Mouse (Mus musculus): ENCODE results near the gene Prmt9. TPM values are rescaled to one million over a fixed set of nuclear protein-coding genes. Genes with fewer than 3 reads are reported as not detected.

Gene Prmt9
- polyA plus RNA-seq, 1 experiment = 0.05 TPM

DNA sequence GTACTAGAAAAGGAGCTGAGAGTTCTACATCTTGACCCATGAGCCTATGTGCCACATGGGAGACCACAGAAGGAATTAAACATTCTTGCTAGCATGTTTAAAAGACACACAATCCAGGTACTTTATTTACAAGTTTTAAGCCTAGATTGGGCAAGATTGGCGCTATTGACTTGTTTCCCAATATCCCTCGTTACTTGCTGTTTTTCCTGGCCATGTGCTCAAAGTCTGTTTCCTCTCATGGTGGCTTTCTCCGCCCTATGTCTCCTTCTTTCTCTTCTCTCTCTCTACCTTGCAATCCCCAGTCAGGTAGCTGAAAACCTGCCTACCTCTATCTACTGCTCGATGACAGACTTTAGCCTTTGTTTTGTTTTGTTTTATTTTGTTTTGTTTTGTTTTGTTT lies 3.6 kb upstream of the Prmt9 start:
- no peaks in the 10 kb centered on the region for H3K27me3 ChIP-seq (ENCODE audit: control insufficient read depth)
- TF ChIP-seq GATA1 (IDR thresholded peaks at IDR 0.05; ENCODE audit: low read length) = no peak
- no peak for TF ChIP-seq TAL1 (IDR thresholded peaks at IDR 0.05; ENCODE audit: low read length)

DNA sequence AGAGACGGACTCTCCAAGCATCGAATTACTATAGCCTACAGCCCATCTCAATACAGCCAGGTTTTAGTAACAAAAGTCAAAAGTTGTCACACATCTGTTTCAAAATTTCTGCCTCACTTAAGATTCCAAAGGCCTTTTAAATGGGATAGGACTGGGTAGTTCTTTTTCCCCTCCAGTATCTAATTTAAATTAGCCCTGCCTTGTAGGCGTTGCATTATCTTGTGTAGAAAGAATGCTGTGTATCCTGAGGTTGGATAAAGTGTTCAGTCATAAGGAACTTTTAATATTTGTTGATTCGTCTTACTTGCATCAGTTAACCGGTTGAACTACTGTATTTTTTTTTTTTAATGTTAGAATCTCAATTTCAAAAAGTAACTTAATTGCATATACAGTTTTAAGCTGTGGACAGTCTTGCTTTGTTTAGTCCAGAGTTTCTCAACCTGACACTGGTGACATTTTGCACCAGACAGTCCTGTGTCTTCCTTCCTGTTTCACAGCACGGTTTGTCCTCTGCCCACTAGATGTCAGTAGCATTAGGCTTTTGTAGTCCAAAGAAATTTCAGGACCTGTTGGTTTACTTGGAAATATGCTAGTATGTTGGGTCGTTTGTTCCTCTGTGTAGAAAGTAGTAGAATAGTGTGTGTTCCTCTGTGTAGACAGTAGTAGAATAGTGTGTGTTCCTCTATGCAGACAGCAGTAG lies 834 bp downstream of the Prmt9 start:
- Histone ChIP-seq H3K4me3 (replicated peaks) (peak overlapping the region; percentile 72), H3K4me1 (ENCODE audit: control insufficient read depth) (peaks cover 24% of the 10 kb centered on the region), H3K36me3 (ENCODE audit: control insufficient read depth) (peaks cover 40% of the 10 kb centered on the region), H3K27me3 (ENCODE audit: control insufficient read depth) (no peaks in the 10 kb centered on the region), H3K9me3 (ENCODE audit: control insufficient read depth, low read length) (no peaks in the 10 kb centered on the region)
- no peak for TF ChIP-seq TAL1 (IDR thresholded peaks at IDR 0.05; ENCODE audit: low read length)
- no peak for TF ChIP-seq GATA1 (IDR thresholded peaks at IDR 0.05; ENCODE audit: low read length)

More for the DNA sequence above, 3.6 kb upstream of the Prmt9 start:
- H3K36me3 ChIP-seq (ENCODE audit: control insufficient read depth) = no peaks in the 10 kb centered on the region
- no peak overlapping the region for H3K4me3 ChIP-seq (replicated peaks)
- peaks cover 32% of the 10 kb centered on the region for H3K4me1 ChIP-seq (ENCODE audit: control insufficient read depth)
- H3K9me3 ChIP-seq (ENCODE audit: control insufficient read depth, low read length) = no peaks in the 10 kb centered on the region

DNA sequence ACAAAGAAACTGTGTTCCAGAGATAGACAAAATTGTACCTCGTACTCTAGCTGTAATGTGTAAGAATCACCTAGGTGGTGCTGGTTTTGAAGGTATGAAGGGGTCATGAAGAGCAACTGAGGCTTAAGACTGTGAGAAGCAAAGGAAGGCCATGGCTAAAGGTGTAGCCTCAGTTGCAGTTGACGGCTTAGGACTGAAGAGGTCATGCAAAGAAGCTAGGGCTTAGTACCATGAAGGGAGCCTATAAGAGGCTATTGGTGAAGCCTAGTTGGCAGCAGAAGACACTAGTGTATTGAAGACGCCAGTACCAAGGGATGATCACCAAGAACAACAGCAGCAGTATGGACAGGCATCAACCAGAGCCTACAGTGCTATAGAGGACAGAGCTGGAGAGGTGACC lies 3.3 kb downstream of the Prmt9 start:
- H3K9me3 ChIP-seq (ENCODE audit: control insufficient read depth, low read length) = no peaks in the 10 kb centered on the region
- TF ChIP-seq GATA1 (IDR thresholded peaks at IDR 0.05; ENCODE audit: low read length) (no peak), TAL1 (IDR thresholded peaks at IDR 0.05; ENCODE audit: low read length) (no peak)
- peaks cover 19% of the 10 kb centered on the region for H3K4me1 ChIP-seq (ENCODE audit: control insufficient read depth)
- H3K4me3 ChIP-seq (replicated peaks) = no peak overlapping the region
- peaks cover 63% of the 10 kb centered on the region for H3K36me3 ChIP-seq (ENCODE audit: control insufficient read depth)
- H3K27me3 ChIP-seq (ENCODE audit: control insufficient read depth) = no peaks in the 10 kb centered on the region

DNA sequence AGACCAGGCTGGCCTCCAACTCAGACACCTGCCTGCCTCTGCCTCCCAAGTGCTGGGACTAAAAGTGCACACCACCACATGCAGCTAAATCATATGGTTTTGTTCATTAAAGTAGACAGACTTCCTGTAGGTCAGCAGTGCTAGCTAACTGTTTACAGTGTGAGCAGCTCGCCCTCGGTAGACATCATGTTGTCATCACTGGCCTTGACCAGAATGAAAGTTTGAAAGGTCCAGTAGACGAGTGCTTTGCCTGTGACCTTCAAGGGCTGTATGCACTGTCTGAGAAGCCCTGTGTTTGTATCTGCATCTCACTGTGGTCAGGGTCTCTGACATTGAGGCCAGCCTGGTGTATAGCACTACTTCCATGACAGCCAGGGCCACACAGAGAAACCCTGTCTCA lies 12.2 kb downstream of the Prmt9 start:
- Histone ChIP-seq H3K27me3 (ENCODE audit: control insufficient read depth) (no peaks in the 10 kb centered on the region), H3K36me3 (ENCODE audit: control insufficient read depth) (peaks cover 68% of the 10 kb centered on the region), H3K4me3 (replicated peaks) (no peak overlapping the region), H3K4me1 (ENCODE audit: control insufficient read depth) (no peaks in the 10 kb centered on the region), H3K9me3 (ENCODE audit: control insufficient read depth, low read length) (no peaks in the 10 kb centered on the region)
- no peak for TF ChIP-seq TAL1 (IDR thresholded peaks at IDR 0.05; ENCODE audit: low read length)
- no peak for TF ChIP-seq GATA1 (IDR thresholded peaks at IDR 0.05; ENCODE audit: low read length)

DNA sequence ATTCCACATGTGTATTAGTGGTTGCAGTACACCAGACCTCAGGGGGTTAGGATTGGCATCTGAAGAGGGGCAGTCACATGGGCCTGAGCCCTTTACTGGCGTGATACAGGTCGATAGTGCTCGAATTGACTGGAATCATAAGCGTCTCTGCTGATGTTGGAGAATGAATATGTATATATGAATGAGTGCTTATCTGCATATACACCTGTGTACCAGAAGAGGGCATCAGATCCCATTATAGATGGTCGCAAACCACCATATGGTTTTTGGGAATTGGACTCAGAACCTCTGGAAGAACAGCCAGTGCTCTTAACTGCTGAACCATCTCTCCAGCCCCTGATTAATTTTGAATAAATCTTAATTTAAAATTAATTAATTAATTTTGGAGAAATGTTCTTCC lies 25.0 kb downstream of the Prmt9 start:
- TF ChIP-seq TAL1 (IDR thresholded peaks at IDR 0.05; ENCODE audit: low read length) (no peak), GATA1 (IDR thresholded peaks at IDR 0.05; ENCODE audit: low read length) (no peak)
- Histone ChIP-seq H3K4me3 (replicated peaks) (no peak overlapping the region), H3K36me3 (ENCODE audit: control insufficient read depth) (peaks cover 49% of the 10 kb centered on the region), H3K9me3 (ENCODE audit: control insufficient read depth, low read length) (no peaks in the 10 kb centered on the region), H3K27me3 (ENCODE audit: control insufficient read depth) (no peaks in the 10 kb centered on the region), H3K4me1 (ENCODE audit: control insufficient read depth) (no peaks in the 10 kb centered on the region)

DNA sequence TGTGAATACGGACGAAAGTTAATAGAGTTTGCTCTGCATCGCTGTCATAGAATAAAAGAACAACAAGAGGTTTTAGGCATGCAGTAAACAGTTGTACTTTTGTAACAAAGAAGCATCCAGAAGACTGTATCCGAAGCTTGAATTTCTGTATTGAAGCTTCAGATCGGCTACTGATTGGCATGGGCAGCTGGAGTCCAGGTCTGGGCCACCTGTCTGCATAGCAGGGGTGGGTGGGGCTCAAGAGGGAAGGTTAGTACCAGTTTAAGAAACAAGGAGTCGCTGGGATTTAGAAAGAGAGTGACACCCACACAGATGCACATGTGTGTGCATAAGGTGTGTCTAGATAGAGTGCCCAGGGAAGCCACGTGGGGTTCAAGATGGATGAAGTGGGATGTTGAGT lies 28.5 kb downstream of the Prmt9 start:
- Histone ChIP-seq H3K4me3 (replicated peaks) (no peak overlapping the region), H3K27me3 (ENCODE audit: control insufficient read depth) (no peaks in the 10 kb centered on the region), H3K4me1 (ENCODE audit: control insufficient read depth) (no peaks in the 10 kb centered on the region), H3K36me3 (ENCODE audit: control insufficient read depth) (peaks cover 52% of the 10 kb centered on the region), H3K9me3 (ENCODE audit: control insufficient read depth, low read length) (no peaks in the 10 kb centered on the region)
- TF ChIP-seq TAL1 (IDR thresholded peaks at IDR 0.05; ENCODE audit: low read length) (no peak), GATA1 (IDR thresholded peaks at IDR 0.05; ENCODE audit: low read length) (no peak)

DNA sequence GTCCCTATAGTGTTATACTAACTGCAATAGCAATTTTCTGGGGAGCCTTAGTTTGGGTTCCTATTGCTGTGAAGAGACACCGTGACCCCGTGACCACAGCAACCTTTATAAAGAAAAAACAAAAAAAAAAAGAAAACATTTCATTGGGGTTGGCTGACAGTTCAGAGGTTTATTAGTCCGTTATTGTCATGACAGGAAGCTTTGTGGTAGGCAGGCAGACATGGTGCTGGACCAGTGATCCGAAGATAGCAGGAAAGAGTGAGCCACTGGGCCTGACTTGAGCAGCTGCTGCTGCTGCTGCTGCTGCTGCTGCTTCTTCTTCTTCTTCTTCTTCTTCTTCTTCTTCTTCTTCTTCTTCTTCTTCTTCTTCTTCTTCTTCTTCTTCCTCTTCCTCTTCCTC lies 35.0 kb downstream of the Prmt9 start:
- H3K4me1 ChIP-seq (ENCODE audit: control insufficient read depth) = no peaks in the 10 kb centered on the region
- H3K4me3 ChIP-seq (replicated peaks) = no peak overlapping the region
- peaks cover 20% of the 10 kb centered on the region for H3K36me3 ChIP-seq (ENCODE audit: control insufficient read depth)
- no peak for TF ChIP-seq TAL1 (IDR thresholded peaks at IDR 0.05; ENCODE audit: low read length)
- TF ChIP-seq GATA1 (IDR thresholded peaks at IDR 0.05; ENCODE audit: low read length) = no peak
- no peaks in the 10 kb centered on the region for H3K27me3 ChIP-seq (ENCODE audit: control insufficient read depth)
- H3K9me3 ChIP-seq (ENCODE audit: control insufficient read depth, low read length) = no peaks in the 10 kb centered on the region

- Histone ChIP-seq H3K9me3 (ENCODE audit: control insufficient read depth, low read length) (peaks cover 3% of the 10 kb centered on the region; the same call in 1 of the 2 replicates), H3K36me3 (ENCODE audit: control insufficient read depth) (no peaks in the 10 kb centered on the region; the same call in 1 of the 2 replicates), H3K4me1 (ENCODE audit: control insufficient read depth) (peaks cover 12% of the 10 kb centered on the region), H3K4me3 (replicated peaks) (peak overlapping the region; percentile 74), H3K27me3 (ENCODE audit: control insufficient read depth) (peaks cover 20% of the 10 kb centered on the region)
- TF ChIP-seq GATA1 (IDR thresholded peaks at IDR 0.05; ENCODE audit: low read length) = no peak
Measured at GRCm38 (mm10) chr8:77609621-77610020, 60.4 kb downstream of the Prmt9 start.

DNA sequence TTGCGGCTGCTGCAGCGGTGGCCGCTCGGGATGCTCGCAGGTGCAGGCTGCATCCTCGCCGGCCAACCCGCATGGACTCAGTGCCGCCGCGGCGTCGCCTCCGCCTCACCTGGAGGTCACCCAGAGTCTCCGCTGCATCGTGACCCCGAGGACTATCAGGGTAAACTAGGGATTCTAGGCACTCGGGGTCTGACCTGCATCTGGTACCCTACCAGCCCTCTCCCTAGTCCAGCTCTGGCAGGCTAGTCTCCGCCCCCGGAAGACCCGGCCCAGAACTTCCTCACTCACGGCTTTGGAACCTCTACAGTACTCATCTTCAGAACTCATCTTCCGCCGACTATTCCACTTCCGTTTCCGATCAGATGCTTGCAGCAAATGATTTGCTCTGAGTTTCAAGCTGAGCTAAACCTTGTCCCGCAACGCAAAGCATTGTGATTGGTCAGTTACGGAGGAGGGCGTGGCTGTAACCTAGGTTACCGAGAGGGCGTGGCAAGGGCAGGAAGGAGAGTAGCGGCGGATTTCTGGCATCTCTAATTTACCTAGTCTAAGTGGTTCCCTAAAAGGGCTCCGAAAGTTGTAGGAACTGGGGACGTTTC lies 61.3 kb downstream of the Prmt9 start, which contains the start of gene Tmem184c:
Gene Tmem184c, minus strand, starts transcription at position 325 of the 596 bp plus-strand sequence.
- TF ChIP-seq GATA1 (IDR thresholded peaks at IDR 0.05; ENCODE audit: low read length) (no peak), TAL1 (IDR thresholded peaks at IDR 0.05; ENCODE audit: low read length) (no peak)
- Histone ChIP-seq H3K4me1 (ENCODE audit: control insufficient read depth) (peaks cover 12% of the 10 kb centered on the region), H3K27me3 (ENCODE audit: control insufficient read depth) (peaks cover 20% of the 10 kb centered on the region), H3K4me3 (replicated peaks) (peak within 1 kb of the TSS; percentile 74), H3K9me3 (ENCODE audit: control insufficient read depth, low read length) (peaks cover 3% of the 10 kb centered on the region; the same call in 1 of the 2 replicates), H3K36me3 (ENCODE audit: control insufficient read depth) (no peaks in the 10 kb centered on the region)
